Mouse (Mus musculus) urinary bladder, adult 18-20 months (tissue): ENCODE data around the gene Commd1.

ENCODE experiments used
- DNase-seq, 2 experiments: peaks; one replicate each; pipeline ENCODE4 v3.0.0; 2022; ENCODE audit warnings: low spot score in 2 of 2, mixed read lengths in 2 of 2

The Commd1 gene

DNA sequence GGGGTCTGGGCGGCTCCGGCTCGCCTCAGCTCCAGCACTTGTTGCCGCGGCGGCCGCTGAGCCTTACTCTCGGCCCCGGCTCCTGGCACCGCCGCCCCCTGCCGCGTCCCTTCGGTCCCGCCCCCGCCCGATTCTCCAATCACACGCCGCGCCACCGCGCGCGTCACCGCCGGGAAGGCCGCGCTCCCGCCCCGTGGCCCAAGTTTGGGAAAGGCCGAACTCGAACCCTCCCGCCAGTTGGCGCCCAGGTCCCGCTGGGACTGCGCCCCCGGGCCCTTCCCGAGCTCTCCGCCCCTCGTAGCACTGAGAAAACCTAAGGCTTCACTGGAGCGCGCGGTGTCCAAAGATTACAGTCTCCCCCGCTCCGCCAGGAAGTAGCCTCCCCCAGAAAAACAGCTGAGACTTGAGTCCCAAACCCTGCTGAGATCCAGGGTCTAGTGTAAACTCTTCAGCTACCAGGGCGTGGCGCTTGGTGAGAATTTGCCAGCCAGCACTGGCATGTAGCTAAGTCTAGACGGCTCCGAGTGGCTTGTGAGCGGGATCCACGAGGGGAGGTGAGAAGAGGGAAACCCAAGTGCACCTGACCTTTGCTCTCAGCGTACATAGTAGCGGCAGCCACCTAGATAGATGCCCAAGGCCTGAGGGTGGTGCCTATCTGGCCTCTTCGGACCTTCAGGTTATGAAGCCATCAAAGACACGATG, 122.4 kb downstream of the Commd1 start:
- peak; percentile 85 to 86 for DNase-seq

DNA sequence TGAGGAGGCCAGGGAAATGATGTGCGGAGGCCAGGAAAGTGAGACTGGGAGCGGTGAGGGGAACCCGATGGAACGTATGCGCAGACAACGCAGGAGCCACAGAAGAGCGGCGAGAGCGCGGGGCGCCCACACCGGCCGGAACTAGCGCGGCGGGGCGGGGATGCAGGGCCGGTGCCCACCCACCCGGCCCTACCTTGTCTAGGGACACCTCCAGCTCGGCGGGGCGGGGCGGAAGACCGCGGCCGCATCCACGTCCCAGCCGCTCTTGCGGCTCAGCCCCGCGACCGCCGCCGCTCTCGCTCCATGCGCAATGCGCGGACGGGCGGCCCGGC, 122.9 kb downstream of the Commd1 start:
- DNase-seq, result no peak

DNA sequence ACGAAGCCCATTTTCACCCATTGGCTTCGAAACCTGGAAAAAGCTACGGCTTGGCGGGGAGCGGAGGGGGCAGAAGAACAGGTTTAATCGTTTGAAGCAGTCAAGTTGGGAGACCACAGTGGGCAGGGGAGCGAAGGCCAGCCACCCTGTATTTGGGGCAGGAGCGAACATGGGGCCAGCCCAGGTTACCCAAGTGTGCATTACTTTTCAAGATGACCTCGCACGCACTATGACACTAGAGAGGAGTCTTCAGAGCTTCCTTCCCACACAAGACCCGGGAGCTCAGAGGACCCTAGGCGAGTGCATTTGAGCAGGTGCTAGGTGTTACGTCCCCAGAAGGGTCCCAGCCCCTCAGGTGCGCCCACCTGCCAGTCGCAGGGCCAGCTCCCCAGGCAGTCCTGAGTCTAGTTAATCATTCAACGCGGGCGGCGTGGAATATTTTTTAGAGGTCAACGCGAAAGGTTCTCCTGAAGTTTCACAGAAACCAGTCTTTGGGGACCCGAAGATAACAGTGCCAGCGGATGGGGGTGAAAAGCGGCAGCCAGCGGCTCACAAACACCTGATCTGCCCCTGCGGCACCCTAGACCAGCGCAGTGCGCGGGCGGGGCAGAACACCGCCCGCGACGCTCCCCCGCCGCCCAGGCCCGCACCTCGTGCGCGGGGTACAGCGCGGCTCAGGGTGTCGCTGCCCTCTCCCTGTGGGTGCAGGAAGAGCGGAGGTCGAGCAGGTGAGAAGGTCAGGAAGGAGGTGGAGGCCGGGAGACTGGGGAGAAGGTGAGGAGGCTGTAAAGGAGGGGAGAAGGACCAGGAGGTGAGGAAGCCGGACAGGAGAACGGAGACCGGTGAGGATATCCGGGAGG, 123.5 kb downstream of the Commd1 start:
- peak in 1 of 2 experiments; percentile 57 for DNase-seq

DNA sequence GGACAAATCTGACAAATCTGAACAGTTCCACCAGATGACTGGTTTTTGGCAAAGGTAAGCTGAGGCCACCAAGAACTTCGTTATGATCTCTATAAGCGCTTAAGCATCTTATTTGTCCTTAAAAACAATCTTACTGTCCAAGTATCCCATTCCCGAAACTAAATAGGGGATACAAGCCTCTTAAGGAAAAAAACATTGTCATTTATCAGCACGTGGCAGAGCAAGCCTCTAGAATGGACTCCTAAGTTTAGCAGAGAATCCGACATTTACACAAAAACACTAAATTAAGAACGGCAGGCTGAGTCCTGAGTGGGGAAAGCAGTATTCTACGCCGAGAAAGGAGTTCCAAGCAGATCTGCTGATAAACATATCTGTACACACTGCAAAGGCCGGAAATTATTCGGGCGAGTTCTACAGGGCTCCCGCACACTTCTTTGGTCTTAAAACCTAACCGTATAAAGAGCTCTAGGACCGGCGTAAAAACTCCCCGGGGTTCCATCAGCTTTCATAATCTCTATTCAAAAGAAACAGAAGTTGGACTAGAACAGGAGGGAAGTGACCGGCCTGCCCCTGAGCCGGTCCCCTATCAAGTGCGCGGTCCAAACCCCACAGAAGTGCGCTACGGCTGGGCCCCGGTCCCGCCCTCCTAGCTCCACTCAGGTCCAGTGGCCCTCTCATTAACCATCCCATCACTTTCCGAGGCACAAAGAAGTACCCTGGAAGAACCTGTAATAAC, 124.3 kb downstream of the Commd1 start:
- no peak for DNase-seq

DNA sequence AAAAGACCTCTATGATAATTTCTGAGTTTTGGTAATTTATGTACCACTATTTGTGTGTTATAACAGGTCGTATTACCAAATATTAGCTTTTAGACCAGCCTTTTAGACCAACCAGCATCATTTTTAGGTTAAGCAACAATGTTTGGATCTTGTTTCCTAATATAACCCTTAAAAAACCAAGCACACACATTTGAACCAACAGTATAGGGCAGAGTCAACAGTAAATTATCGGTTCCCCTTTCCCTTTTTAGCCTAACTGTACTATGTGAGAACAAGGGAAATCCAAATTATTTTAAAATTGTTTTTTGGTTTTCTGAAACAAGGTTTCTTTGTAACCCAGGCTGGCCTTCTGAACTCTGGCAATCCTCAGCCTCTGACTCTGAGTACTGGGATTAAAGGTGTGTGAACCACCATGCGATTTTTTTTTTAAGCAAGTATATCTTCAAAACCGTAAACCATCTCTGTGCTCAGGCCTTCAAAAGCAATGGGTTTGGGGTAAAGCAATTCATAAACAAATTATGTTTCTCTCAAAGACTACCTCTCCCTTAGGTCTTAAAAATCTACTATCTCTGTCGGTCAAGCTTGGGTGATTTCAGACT, 125.0 kb downstream of the Commd1 start:
- DNase-seq, result no peak

DNA sequence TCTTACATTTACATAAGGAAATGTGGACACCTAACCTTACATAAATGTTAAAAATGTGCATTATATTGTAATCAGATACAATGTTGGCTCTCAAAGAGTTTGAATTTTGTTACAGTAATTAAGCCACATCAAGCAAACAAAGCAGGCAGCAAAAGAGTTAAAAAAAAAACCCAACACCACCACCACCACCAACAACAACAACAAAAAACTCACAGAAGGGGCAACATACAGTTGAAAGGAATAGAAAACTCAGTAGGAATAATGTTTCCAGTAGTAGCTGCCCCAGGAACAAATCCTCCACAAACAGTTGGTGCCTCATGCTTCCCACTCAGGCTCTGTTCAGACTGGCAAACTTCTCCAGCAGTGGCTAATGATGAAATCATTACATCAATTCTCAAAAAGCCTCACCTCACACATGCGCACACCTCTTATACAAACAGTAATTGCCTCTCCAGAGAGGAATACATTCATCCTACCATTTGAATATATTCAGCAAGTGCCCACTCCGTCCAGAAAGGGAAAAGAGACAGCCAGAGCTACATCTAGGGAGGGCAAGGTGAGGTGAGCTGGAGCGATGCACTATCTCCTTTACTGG, 125.7 kb downstream of the Commd1 start:
- no peak for DNase-seq

DNA sequence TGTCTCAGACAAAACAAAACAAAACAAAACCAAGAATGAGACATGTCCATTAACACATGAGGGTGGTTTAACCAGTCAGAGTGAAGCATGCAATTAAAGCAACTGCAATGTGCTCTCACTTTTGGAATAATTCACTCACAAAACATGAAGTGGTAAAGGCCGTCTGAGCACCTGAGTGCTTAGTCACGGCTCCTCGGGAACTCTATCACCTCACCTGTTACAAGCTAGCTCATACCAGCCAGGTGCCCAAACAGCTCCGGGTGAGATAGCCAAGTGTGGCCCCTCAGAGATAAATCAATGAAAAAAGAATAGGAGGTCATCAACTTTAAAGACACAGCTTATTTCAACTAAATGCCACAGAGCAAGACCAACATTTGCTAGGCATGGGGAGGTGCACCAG, 127.6 kb downstream of the Commd1 start:
- DNase-seq, result no peak

DNA sequence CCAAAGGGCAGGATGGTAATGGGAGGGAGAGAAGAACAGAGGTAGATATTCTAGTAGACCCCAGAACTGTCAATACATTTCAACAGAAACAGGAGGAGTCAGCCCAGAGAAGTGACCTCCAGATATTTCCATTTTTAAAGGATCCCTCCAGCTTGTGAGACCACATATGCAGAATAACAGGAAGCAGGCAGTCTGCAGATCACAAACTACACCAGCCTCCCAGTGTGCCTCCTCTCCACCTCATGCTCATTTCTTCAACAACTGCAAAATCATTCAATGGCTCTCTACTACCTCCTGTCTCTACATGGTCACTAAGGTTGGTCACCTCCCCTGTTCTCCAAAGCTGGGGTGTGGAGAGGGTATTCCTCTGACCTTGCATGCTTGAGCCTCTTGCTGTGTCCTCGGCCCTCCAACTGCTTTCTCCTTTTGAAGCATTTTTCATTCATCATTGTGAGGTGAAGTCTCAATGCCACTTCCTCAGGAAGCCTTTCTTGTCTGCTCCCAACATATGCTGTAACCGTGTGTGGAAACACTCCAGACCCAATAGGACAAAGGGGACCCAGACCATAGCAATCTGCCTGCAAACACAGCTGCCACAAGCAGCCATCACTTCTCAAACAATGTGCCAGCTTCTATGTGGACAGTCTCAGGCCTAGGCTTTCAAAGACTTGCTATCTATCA, 128.6 kb downstream of the Commd1 start:
- DNase-seq, result no peak

DNA sequence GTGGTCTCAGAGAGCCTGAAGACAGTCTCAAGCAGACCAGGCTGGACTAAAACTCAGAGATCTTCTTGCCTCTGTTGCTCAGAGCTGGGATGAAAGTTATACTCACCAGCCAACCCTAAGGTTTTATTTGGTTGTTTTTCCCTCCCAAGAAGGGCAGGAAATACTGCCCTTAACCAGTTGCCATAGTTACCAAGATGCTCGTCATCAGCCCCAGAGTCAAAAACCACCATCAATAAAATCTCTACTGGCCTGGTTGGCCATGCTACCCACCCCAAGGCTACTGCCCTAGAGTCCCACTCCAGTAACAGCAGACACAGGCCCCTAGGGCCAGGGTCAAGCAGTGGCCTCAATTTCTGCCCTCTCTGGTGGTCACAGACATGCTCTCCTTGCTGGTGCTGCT, 129.7 kb downstream of the Commd1 start:
- no peak for DNase-seq

DNA sequence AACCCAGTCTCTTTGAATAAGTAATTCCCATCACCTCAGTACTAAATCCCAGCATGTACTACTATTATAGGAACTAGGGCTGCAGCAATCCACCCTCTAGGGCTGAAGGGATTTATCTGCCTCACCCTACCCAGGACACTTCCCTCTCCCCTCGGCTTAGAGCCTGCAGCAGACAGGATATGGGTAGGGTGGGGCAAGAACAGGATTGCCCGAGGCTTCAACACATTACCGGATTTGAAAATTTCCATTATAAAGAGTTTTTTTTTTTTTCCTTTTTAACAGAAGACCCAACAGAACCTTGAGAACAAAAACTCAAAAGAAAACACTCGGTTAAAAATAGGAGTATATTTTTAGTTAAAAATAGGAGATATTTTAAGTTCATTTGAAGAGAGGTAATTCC, 130.8 kb downstream of the Commd1 start:
- no peak for DNase-seq

DNA sequence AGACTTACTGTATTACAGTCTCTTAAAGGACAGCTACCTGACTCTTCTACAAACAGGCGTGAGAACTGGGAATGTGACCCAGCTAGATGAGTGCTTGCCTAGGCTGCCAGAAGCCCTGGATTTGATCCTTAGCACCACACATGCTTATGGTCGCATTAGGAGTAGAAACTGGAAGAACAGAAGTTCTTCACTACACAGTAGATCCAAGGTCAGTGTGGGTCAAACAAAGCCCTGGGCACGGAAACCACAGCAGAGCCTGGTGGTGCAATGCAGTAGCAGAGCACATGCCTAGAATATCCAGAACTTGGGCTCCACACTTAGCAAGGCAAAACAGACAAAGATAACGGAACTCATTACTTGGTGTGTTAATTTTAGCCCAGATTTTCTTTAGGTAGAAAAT, 132.1 kb downstream of the Commd1 start:
- no peak for DNase-seq

DNA sequence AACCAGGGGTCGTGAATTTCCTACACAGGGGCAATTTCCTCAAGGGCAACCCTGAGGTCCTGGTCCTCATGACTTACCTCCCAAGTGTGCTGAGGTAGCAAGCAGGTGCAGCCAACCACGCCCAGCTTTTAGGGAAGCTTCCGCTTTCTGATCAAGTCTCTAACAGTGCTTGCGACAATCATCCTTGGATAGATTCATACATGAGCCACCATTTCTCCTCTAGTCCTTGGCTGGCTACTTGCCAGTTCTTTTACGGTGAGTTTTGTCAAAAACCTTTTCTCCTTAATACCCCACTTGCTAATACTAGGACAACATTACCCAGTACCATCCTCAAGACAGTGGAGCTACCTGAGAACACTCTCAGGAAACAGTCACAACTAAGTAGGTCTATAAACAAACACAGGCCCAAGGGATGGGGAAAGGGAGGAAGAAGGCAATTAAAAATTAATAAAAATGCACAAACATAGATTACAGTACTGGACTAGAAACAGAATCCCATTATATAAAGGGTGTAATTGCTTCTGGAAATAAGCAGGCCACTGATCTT, 133.5 kb downstream of the Commd1 start:
- DNase-seq, result no peak

DNA sequence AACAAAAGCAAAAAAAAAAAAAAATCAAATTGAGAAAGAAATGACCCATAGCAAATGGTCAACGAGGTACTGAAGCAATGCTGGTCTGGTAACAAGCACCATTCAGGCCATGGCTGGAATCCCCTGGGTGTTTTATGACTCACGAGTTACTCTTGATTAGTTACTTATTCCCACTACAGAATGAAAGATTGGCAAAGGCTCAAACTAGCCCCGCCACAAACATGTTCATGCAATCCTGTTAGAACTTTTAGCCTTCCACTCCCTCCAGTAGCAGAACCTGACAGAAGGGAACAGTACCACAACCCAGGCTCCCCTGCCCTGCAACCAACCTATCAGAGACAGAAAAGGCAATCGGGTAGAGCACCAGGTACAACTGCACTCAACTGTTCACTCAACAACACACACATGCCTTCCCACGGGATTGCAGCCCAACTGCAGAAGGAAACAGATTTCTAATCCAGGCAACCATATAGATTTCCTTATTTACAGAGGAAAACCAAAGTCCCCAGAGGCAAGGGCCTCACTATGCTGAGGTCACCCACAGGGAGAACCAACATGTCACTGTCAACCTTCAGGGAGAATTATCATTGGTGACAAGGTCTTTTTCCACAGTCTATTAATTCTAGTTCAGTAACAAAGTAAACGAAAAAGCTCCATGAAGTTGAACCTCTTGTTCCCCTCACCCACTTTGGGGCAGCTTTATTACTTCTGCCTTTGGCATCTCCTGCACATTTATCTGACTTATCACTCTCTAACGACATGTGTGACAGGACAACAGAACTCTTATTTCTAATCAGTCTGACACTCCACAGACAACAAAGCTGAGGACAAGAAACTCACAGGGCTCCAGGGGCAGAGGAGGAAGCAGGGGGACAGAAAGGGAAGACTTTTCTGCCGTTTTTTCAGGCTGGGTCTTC, 134.2 kb downstream of the Commd1 start:
- DNase-seq, result peak in 1 of 2 experiments; percentile 31

DNA sequence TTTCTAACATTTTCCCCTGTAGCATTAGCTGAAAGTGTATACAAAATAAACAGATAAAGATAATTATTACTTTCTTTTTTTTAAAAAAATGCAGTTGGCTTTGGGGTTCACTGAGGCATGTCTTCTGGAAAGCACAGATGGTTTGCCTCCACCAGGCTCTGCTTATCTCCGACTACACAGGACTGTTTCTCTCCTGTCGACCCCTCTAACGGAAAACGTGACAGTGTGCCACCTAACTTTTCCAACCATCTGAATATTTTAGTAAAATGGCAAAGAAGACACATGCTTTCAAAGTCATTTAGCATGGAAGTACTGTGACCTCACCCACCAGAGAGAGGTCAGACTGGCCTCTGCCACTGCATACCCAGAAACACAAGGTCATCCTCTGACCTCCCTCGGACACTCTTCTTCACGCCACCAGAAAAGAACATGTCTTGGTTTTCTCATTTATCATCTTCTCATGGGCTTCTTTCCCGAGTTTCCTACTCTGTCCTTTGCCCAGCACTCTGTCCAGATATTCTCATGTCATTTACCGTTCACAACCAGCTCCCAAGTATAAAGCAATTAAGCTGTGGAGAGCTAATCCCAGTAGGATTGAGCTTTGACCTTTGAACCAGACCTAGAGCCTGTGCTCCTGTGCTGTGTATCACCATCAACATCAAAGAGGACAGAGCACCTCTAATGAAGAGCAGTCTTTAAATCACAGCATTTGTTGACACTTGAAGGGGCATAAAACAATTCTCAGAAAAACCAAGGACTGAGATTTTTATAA, 135.0 kb downstream of the Commd1 start:
- no peak for DNase-seq
